Mouse (Mus musculus) kidney, adult 2 months (tissue): ENCODE measurements at regions not wholly inside any gene's neighbourhood (a gene's known extent, or its start where the extent isn't known, plus 50 kb on each side); places are given as distances from the start of the nearest gene placed in this dataset.

ENCODE experiments used
- DNase-seq: peaks from one replicate; pipeline ENCODE4 v3.0.0; 2021
- H3K27ac ChIP-seq: fragments of 200-500 bp; 2 replicates; pipeline ENCODE4 v1.5.1; 2012; ENCODE audit warnings: low read depth, low read length, control low read depth, inconsistent platforms; ENCODE audit not compliant: insufficient read depth
- H3K27me3 ChIP-seq: fragments of 200-500 bp; replicated peaks from 2 replicates; pipeline ENCODE4 v1.6.1; 2012; ENCODE audit warnings: mild to moderate bottlenecking, moderate library complexity, low read length, inconsistent platforms; ENCODE audit not compliant: control insufficient read depth, insufficient read depth
- H3K36me3 ChIP-seq: fragments of 200-500 bp; 2 replicates; pipeline ENCODE4 v1.6.1; 2012; ENCODE audit warnings: mild to moderate bottlenecking, moderate library complexity, low read length, inconsistent platforms; ENCODE audit not compliant: control insufficient read depth, insufficient read depth
- H3K4me1 ChIP-seq: fragments of 200-500 bp; 2 replicates; pipeline ENCODE4 v1.6.1; 2011; ENCODE audit warnings: low read length; ENCODE audit not compliant: control insufficient read depth, insufficient read depth
- H3K4me3 ChIP-seq: fragments of 200-500 bp; 2 replicates; pipeline ENCODE4 v1.5.1; 2011; ENCODE audit warnings: mild to moderate bottlenecking, low read depth, low read length, control low read depth; ENCODE audit not compliant: insufficient read depth
- CTCF ChIP-seq: fragments of 200-500 bp; conservative IDR thresholded peaks from 2 replicates; pipeline ENCODE4 v1.5.1; 2011; ENCODE audit warnings: low read depth, mild to moderate bottlenecking, control low read depth, low read length, moderate library complexity, mixed read lengths; ENCODE audit not compliant: insufficient read depth, insufficient read length
- POLR2A ChIP-seq: fragments of 200-500 bp; IDR thresholded peaks from one replicate; pipeline ENCODE4 v1.6.1; 2011; ENCODE audit warnings: low read depth, low read length, control low read depth
- WGBS: fragments of 180-500 bp; shearing (Covaris S2); methylation state at CpG from one replicate; pipeline ENCODE4 v1.1.7; 2018; 5-methylcytosine and 5-hydroxymethylcytosine counted together

DNA sequence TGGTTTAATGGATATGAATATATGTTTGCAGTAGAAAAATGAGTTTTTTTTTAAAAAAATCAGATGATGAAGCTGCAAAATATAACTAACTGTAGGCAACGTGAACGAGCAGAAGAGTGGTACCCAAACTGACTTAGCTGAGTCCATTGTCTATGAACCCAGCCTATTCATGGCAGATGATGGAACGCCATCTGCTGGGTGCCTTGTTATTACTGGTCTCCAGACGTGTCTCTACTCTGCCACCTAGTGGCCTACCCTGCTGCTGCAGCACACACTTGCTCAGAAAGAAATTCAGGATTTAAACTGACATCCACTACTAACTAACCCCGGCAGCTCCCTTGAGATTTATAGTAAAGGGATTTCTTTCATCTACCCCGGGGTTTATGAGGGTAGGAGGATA lies 143.7 kb downstream of the Csl start:
- no peaks in the 10 kb centered on the region for H3K27me3 ChIP-seq
- 3% methylated on average over 6 of the region's 6 CpGs for WGBS
- H3K27ac ChIP-seq, result no peak overlapping the region
- H3K4me3 ChIP-seq, result no peak overlapping the region
- peak; percentile 88 for DNase-seq
- TF ChIP-seq POLR2A, result no peak
- TF ChIP-seq CTCF, result peak; percentile 100; the same call in 1 of the 2 replicates
- no peaks in the 10 kb centered on the region for H3K36me3 ChIP-seq
- no peaks in the 10 kb centered on the region for H3K4me1 ChIP-seq

DNA sequence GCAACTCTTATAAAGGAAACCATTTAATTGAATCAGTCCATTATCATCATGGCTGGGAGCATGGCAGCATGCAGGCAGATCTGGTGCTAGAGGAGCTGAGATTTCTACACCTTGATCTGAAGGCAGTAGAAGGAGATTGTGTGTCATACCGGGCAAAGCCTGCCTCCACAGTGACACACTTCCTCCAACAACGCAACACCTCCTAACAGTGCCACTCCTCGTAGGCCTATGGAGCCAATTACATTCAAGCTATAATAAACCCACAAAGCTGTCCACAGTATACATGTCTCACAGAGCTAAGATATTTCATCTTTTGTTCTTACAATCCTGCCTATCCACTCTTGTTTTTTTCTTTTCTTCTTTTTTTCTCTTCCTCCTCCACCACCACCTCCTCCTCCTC lies 141.8 kb downstream of the Csl start:
- no peak overlapping the region for H3K4me3 ChIP-seq
- no peaks in the 10 kb centered on the region for H3K36me3 ChIP-seq
- no peak overlapping the region for H3K27ac ChIP-seq
- TF ChIP-seq CTCF, result no peak
- TF ChIP-seq POLR2A, result no peak
- no peak for DNase-seq
- H3K27me3 ChIP-seq, result no peaks in the 10 kb centered on the region
- H3K4me1 ChIP-seq, result no peaks in the 10 kb centered on the region
- WGBS, result 82% methylated on average over 3 of the region's 3 CpGs

DNA sequence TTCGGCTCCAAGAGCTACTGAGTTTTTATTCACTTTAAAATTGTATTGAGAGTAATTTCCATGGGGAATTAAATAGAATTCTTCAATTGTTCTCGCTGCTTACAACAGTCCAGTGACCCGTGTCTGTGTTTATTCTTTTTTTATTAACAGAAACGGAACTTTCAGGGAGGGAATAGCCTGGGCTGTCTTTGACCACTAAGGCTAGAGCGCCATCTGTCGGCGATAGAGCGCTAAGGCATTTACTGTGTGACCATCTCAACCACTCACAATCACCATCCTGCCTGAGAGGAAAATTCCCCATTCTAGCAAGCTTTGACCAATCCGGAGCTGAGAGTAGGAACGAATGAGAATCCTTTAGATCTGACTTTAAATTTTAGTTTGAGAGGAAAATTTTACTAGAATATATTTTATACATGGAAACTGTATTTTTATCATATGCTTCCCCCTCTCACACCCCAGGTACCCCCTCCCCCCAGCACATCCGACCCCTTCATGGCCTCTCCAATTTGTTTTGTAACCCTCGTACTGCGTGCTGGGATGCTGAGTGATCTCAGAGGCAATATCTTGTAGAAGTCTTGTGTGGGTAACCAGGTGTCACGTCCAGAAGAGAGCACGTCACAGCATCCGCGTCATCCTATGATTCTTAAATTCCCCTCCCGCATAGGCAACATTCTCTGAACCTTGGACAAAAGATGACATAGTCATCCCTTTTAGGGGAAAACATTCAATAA lies 139.9 kb downstream of the Csl start:
- Histone ChIP-seq H3K27me3 (no peaks in the 10 kb centered on the region), H3K27ac (no peak overlapping the region), H3K4me3 (no peak overlapping the region), H3K36me3 (no peaks in the 10 kb centered on the region), H3K4me1 (no peaks in the 10 kb centered on the region)
- WGBS, result 41% methylated on average over 18 of the region's 18 CpGs
- peak; percentile 78 for DNase-seq
- TF ChIP-seq CTCF (peak; percentile 94), POLR2A (no peak)

DNA sequence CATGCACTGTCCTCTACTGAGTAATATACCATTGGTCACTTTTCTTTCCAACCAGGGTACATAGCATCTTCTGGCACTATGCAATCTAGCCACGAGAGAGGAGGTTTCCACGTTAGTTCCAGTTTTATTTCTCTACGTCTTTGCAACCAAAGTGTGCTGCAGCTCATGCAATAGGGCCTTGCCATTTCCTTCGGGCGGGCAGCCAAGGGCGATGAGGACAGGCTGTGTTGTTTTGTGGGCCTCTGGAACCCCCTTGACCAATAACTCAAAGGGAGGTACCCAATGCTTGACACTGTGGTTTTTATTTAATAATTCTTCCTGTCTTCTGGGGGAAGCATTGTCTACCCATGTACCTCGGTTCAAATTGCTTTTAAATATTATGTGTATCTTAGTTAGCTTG lies 139.0 kb downstream of the Csl start:
- Histone ChIP-seq H3K4me1 (no peaks in the 10 kb centered on the region), H3K27ac (no peak overlapping the region), H3K4me3 (no peak overlapping the region), H3K27me3 (no peaks in the 10 kb centered on the region), H3K36me3 (no peaks in the 10 kb centered on the region)
- no peak for DNase-seq
- whole genome bisulfite sequencing, result 63% methylated on average over 7 of the region's 7 CpGs
- TF ChIP-seq CTCF, result no peak
- no peak for TF ChIP-seq POLR2A

DNA sequence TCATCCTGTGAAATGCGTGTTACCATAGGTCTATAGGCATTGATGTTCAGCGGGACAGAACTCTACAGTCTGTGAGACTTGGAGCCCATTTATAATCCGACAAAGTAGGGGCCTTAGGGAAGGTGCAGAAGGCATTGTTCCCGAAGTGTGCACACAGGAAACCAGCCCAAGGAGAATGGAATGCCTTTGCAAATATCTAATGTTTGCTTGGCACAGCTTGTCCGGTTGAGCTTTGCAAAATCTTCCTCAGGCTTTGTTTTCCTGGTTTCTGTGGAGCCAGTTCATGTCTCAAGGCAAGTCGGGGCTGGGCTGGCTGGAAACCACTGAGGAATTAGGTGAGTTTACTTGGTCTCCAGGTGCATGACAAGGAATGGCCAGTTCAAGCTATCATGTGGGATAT lies 132.1 kb downstream of the Csl start:
- no peaks in the 10 kb centered on the region for H3K4me1 ChIP-seq
- no peak overlapping the region for H3K4me3 ChIP-seq
- no peaks in the 10 kb centered on the region for H3K36me3 ChIP-seq
- H3K27ac ChIP-seq, result no peak overlapping the region
- TF ChIP-seq POLR2A (no peak), CTCF (no peak)
- no peaks in the 10 kb centered on the region; the same call in 1 of the 2 replicates for H3K27me3 ChIP-seq
- no peak for DNase-seq
- 78% methylated on average over 6 of the region's 6 CpGs for WGBS

DNA sequence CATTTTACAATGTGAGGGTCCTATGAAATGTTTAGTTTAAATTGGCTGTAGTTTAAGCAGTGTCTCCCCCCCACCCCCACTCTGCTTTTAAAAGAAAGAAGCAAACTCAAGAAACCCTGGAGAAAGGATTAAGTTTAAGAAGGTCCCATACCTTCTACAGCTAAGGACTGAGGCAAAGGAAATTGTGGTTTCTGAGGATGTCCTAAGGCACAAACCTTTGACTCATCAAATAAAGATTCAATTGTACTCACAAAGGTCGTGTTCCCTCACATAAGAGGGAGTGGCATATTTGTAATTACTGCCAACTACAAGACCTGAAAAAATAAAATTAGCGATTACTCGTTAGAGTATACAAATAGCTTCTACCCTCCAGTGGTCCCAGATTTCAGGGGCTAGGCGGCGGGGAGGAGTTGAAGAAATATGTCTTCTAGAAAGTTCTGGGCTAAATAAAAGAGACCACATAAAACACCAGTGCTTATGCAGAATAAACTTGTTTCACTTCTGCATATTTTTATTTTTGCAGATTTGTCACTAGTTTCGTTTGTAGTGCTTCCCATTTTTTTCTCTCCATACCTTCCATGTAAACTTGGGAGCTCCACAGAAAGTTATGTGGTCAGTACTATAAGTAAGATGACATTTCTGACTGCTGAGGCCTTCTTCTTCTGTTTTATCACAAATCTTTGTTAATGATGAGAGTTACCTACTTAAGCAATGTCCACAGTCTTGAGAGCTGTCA lies 127.0 kb downstream of the Csl start:
- DNase-seq, result no peak
- no peaks in the 10 kb centered on the region; the same call in 1 of the 2 replicates for H3K27me3 ChIP-seq
- no peak for TF ChIP-seq POLR2A
- no peak for TF ChIP-seq CTCF
- no peaks in the 10 kb centered on the region for H3K4me1 ChIP-seq
- H3K27ac ChIP-seq, result no peak overlapping the region
- WGBS, result 71% methylated on average over 6 of the region's 6 CpGs
- no peaks in the 10 kb centered on the region for H3K36me3 ChIP-seq
- no peak overlapping the region for H3K4me3 ChIP-seq

DNA sequence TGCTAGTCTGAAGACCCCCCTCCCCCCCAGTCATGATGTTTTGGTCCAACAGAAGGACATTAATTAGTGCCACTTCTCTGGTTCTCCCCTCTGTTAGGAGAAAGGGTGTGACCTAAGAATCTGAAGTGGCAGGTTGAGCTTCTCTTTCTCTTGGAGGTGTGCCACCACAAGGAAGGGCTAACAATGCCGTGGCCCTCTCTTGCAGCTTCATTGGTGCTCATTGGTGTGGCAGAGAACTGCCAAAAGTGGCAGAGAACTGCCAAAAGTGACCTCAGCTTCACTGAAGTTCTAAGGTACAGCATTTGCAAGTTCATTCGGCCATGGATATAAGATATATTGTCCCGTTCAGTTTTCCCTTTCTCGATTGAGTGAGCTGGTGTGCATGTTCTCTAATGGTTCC lies 123.7 kb downstream of the Csl start:
- DNase-seq, result no peak
- no peaks in the 10 kb centered on the region for H3K36me3 ChIP-seq
- 52% methylated on average over 4 of the region's 4 CpGs for WGBS
- TF ChIP-seq POLR2A (no peak), CTCF (no peak)
- no peak overlapping the region for H3K4me3 ChIP-seq
- no peaks in the 10 kb centered on the region for H3K4me1 ChIP-seq
- no peak overlapping the region for H3K27ac ChIP-seq
- no peaks in the 10 kb centered on the region; the same call in 1 of the 2 replicates for H3K27me3 ChIP-seq
